Mouse (Mus musculus) mouse embryonic stem cell (cell line): Measurements from ENCODE around the gene Gm10518.
"Not testable (repeated sequence)": the region's sequence is repeated elsewhere in the genome, so short reads cannot be mapped to it uniquely, and the experiment has no call there.

ENCODE experiments used
- in situ Hi-C, 2 experiments: fragments of 300-500 bp; cut with MboI; formaldehyde crosslinking; loops; 1 replicate in 1 of 2; 3 replicates in 1 of 2; pipeline ENCODE4 v1.14.3; 2019 to 2020; ENCODE audit warnings: low sequenced_read_pairs in 2 of 2, low pct_unique_long_range_greater_than_20kb in 1 of 2, mixed read lengths in 1 of 2; ENCODE audit not compliant: unreplicated experiment in 1 of 2

The Gm10518 gene

GRCm38 (mm10) chr1:179802610-179803512, at the start of gene Gm10518:
Gene Gm10518 (plus strand): TSS chr1:179803376.
- in situ Hi-C loops, result no loop called here

GRCm38 (mm10) chr1:179756477-179756876, 46.7 kb upstream of the Gm10518 start:
- in situ Hi-C loops, result loop anchor here (25.0 kb wide), 3 partner anchors 831 to 1419 kb away; partner anchors contain the start of genes Cnih4 (in 1 of the 2), Hnrnpu (in 1 of the 2) and Nvl (in 1 of the 2)

- in situ Hi-C loops, result loop anchor here (25.0 kb wide), 3 partner anchors 827 to 1423 kb away; partner anchors contain the start of genes Cnih4 (in 1 of the 2), Hnrnpu (in 1 of the 2) and Nvl (in 1 of the 2)
These were observed 43.1 kb upstream of the Gm10518 start for GRCm38 (mm10) chr1:179760086-179760485.

- in situ Hi-C loops, result loop anchor here (25.0 kb wide), 3 partner anchors 827 to 1423 kb away; partner anchors contain the start of genes Cnih4 (in 1 of the 2), Hnrnpu (in 1 of the 2) and Nvl (in 1 of the 2)
These were observed 42.6 kb upstream of the Gm10518 start for GRCm38 (mm10) chr1:179760553-179760952.

GRCm38 (mm10) chr1:179776831-179777230, 26.3 kb upstream of the Gm10518 start:
- in situ Hi-C loops, result loop anchor here in 1 of 2 experiments (25.0 kb wide), 1 partner anchor 810 kb away; no protein-coding TSS in a partner anchor

GRCm38 (mm10) chr1:179784098-179784497, 19.1 kb upstream of the Gm10518 start:
- in situ Hi-C loops, result loop anchor here in 1 of 2 experiments (25.0 kb wide), 1 partner anchor 803 kb away; no protein-coding TSS in a partner anchor

GRCm38 (mm10) chr1:179785502-179785901, 17.7 kb upstream of the Gm10518 start:
- in situ Hi-C loops, result loop anchor here in 1 of 2 experiments (25.0 kb wide), 1 partner anchor 802 kb away; no protein-coding TSS in a partner anchor

- in situ Hi-C loops, result loop anchor here in 1 of 2 experiments (25.0 kb wide), 1 partner anchor 800 kb away; no protein-coding TSS in a partner anchor
These were observed 15.9 kb upstream of the Gm10518 start for GRCm38 (mm10) chr1:179787281-179787680.

GRCm38 (mm10) chr1:179798794-179799193, 4.4 kb upstream of the Gm10518 start:
- in situ Hi-C loops, result loop anchor here in 1 of 2 experiments (25.0 kb wide), 1 partner anchor 789 kb away; no protein-coding TSS in a partner anchor

GRCm38 (mm10) chr1:179803513-179804139, 450 bp downstream of the Gm10518 start, which contains the start of gene Ahctf1:
Gene Ahctf1 (minus strand): TSS chr1:179803680.
- in situ Hi-C loops, result no loop called here

GRCm38 (mm10) chr1:179804140-179804881, 1.1 kb downstream of the Gm10518 start:
- in situ Hi-C loops, result no loop called here

GRCm38 (mm10) chr1:179805751-179806150, 2.6 kb downstream of the Gm10518 start:
- in situ Hi-C loops, result no loop called here

- in situ Hi-C loops, result no loop called here
These were observed 4.3 kb downstream of the Gm10518 start for GRCm38 (mm10) chr1:179807468-179807867.

GRCm38 (mm10) chr1:179808300-179808699, 5.1 kb downstream of the Gm10518 start:
- in situ Hi-C loops, result no loop called here

- in situ Hi-C loops, result no loop called here
These were observed 10.2 kb downstream of the Gm10518 start for GRCm38 (mm10) chr1:179813385-179813784.

GRCm38 (mm10) chr1:179814616-179815015, 11.4 kb downstream of the Gm10518 start:
- in situ Hi-C loops, result no loop called here

GRCm38 (mm10) chr1:179818490-179819278, 15.5 kb downstream of the Gm10518 start:
- in situ Hi-C loops, result not testable (repeated sequence)
